Mouse (Mus musculus) midbrain, embryonic 15.5 days (tissue): Measurements from ENCODE around the gene 2010111I01Rik. TPM values are rescaled to one million over a fixed set of nuclear protein-coding genes. Genes with fewer than 3 reads are reported as not detected.
"Not testable (repeated sequence)": the region's sequence is repeated elsewhere in the genome, so short reads cannot be mapped to it uniquely, and the experiment has no call there.

ENCODE experiments used
- ATAC-seq: fragments of 200-750 bp; cut with Nextera tagmentation; replicated peaks from 2 replicates; pipeline ENCODE4 v1.8.0; 2017; ENCODE audit warnings: moderate TSS enrichment
- H3K27ac ChIP-seq: fragments of 300-500 bp; sonication (generic); 2 replicates; pipeline ENCODE4 v1.5.1; 2015; ENCODE audit warnings: mild to moderate bottlenecking, inconsistent platforms
- H3K27me3 ChIP-seq: fragments of 300-500 bp; sonication (generic); replicated peaks from 2 replicates; pipeline ENCODE4 v1.6.1; 2015; ENCODE audit warnings: inconsistent platforms
- H3K36me3 ChIP-seq: fragments of 300-500 bp; sonication (generic); replicated peaks from 2 replicates; pipeline ENCODE4 v1.6.1; 2015; ENCODE audit warnings: inconsistent platforms
- H3K4me1 ChIP-seq: fragments of 300-500 bp; sonication (generic); 2 replicates; pipeline ENCODE4 v1.6.1; 2015; ENCODE audit warnings: inconsistent platforms
- H3K4me2 ChIP-seq: fragments of 300-500 bp; sonication (generic); 2 replicates; pipeline ENCODE4 v1.6.1; 2015; ENCODE audit warnings: inconsistent platforms, mild to moderate bottlenecking, moderate library complexity
- H3K4me3 ChIP-seq: fragments of 300-500 bp; sonication (generic); 2 replicates; pipeline ENCODE4 v1.5.1; 2015; ENCODE audit warnings: mild to moderate bottlenecking, inconsistent platforms
- H3K9ac ChIP-seq: fragments of 300-500 bp; sonication (generic); 2 replicates; pipeline ENCODE4 v1.6.1; 2015; ENCODE audit warnings: mild to moderate bottlenecking, inconsistent platforms
- H3K9me3 ChIP-seq: fragments of 300-500 bp; sonication (generic); 2 replicates; pipeline ENCODE4 v1.6.1; 2016; ENCODE audit warnings: inconsistent platforms
- WGBS: fragments of 180-500 bp; shearing (Covaris S2); methylation state at CpG from one replicate; pipeline ENCODE4 v1.1.7; 2015; ENCODE audit warnings: mixed read lengths; 5-methylcytosine and 5-hydroxymethylcytosine counted together
- polyA plus RNA-seq: library from polyadenylated mRNA; unstranded; fragments of >200 nt; fragmentation: Nextera tagmentation; extraction: Ambion mirVana; gene quantifications from 2 replicates; pipeline ENCODE4 v1.2.1, GENCODE M21; 2015

Gene 2010111I01Rik
- polyA plus RNA-seq, 1 experiment from 2014 or later, result 29.0 TPM

DNA sequence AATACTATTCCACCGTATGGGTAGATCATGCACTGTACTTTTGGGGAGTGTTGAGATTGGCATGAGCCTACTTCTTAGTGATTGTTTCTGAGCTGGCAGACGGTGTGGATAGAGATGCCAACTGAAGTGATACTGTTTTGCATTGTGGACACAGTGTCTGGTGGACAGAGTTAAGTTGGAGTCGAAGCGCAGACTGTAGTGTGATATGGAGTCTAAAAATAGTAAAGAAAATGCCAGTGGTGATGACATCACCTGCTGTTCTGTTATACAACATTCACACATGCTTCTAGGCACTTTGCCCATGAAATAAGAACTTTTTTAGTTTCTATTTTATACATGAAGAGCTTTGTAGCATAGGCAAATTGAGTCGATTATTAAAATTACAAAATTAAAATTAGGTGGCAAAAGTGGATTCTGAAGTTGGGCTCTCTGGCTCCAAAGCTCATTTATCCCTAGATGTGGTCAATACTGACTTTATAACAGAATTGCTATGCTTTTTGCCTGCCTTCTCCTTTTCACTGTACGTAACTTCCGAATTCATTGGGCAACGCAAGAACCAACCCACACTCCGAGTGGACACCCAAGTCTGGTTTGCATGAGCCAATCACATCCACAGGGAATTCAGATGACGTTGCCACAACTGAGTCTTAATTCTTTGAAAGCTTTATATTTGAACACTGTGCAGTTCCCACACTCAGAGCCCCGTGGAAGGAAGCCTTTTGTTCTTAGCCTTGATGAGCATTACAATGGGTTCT is 6.0 kb downstream of the 2010111I01Rik start:
- Histone ChIP-seq H3K4me1 (peaks cover 3% of the 10 kb centered on the region), H3K9me3 (no peaks in the 10 kb centered on the region), H3K27me3 (no peaks in the 10 kb centered on the region), H3K27ac (no peak overlapping the region), H3K9ac (no peak overlapping the region), H3K4me2 (no peak overlapping the region), H3K36me3 (no peaks in the 10 kb centered on the region), H3K4me3 (no peak overlapping the region)
- WGBS, result 81% methylated on average over 11 of the region's 11 CpGs
- ATAC-seq, result no peak

DNA sequence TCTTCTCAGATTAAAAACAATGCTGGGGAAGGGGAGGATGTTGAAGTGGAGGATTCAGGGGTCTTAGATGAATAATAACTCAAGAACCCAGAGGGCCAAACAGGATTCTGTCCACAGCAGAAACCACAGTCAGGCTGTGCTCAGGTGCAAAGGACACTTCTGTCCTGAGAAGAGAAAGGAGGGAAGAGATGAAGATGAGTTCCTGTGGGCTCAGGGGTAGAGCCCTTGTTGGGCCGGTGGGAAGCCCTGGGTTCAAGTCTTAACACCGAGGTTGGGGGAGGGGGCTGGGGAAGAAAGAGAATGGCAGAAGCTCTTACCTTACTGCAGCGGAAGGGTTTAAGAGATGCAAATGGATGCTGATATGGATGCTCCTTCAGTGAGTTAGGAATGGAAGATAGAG is 7.7 kb downstream of the 2010111I01Rik start:
- H3K4me1 ChIP-seq, result no peaks in the 10 kb centered on the region
- H3K9me3 ChIP-seq, result no peaks in the 10 kb centered on the region
- ATAC-seq, result no peak
- H3K27ac ChIP-seq, result no peak overlapping the region
- H3K4me2 ChIP-seq, result no peak overlapping the region
- no peaks in the 10 kb centered on the region for H3K36me3 ChIP-seq
- WGBS, result 84% methylated on average over 3 of the region's 3 CpGs
- H3K9ac ChIP-seq, result no peak overlapping the region
- no peak overlapping the region for H3K4me3 ChIP-seq
- H3K27me3 ChIP-seq, result no peaks in the 10 kb centered on the region

DNA sequence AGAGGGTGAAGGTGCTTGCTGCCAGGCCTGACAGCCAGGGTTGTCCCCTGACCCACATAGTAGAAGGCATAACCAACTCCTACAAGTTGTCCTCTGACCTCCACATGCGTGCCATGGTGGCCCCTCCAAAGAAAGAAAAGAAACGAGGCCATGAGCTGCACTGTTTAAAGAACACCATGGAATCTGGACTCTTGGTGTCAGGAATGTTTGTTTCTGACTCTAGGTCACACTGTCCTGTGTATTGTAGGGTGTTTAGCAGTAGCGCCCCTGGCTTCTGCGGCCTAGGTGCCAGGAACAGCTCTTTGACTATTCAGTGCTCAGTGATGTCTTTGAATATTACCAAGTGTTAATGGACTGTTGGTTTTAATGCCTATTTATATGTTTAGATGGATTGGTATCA is 8.4 kb downstream of the 2010111I01Rik start:
- ATAC-seq, result no peak
- Histone ChIP-seq H3K9me3 (no peaks in the 10 kb centered on the region), H3K4me2 (no peak overlapping the region), H3K9ac (no peak overlapping the region), H3K4me3 (no peak overlapping the region), H3K4me1 (no peaks in the 10 kb centered on the region), H3K27me3 (no peaks in the 10 kb centered on the region), H3K36me3 (no peaks in the 10 kb centered on the region), H3K27ac (no peak overlapping the region)
- WGBS, result 87% methylated on average over 4 of the region's 4 CpGs

DNA sequence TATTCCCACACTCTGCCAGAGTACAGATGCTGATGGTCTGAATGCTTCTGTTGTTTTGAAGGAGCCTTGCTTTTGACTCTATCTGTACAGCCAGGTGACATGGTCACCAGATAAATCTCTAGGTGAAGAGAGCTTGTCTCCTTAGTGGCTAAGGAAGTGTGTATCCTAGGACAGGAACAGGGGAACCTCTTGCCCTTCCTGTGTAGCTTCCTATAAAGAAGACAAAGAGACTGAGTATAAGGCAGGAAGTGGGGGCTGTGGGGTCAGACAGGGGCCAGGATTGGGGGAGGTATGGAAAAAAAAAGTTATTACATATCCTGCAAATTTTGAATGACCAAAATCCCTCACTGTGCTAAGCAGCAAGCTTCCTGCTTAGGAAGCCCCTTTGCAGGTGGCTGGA is 13.4 kb downstream of the 2010111I01Rik start:
- no peak for ATAC-seq
- no peak overlapping the region for H3K9ac ChIP-seq
- H3K9me3 ChIP-seq, result no peaks in the 10 kb centered on the region
- no peak overlapping the region for H3K4me3 ChIP-seq
- no peaks in the 10 kb centered on the region for H3K27me3 ChIP-seq
- no peaks in the 10 kb centered on the region for H3K36me3 ChIP-seq
- no peak overlapping the region for H3K4me2 ChIP-seq
- no peak overlapping the region for H3K27ac ChIP-seq
- H3K4me1 ChIP-seq, result no peaks in the 10 kb centered on the region

DNA sequence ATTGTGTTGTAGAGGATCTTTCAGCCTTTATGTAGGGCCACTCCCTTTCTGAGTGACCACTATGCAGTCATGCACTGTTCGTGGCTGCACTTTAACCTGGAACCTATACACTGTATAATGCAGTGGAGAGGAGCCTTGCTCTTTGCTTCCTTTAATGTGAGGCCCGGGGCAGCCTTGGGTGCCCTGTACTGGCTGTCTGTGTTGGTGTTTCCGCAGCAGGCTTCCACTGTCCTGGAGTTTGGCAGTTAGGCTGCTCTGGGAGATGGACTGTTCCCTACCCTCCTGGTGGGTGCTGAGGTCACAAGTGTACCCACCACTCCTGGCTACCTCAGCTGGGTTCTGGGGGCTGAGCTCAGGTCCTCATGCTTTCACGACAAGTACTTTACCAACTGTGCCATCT is 14.1 kb downstream of the 2010111I01Rik start:
- Histone ChIP-seq H3K9me3 (no peaks in the 10 kb centered on the region), H3K9ac (no peak overlapping the region), H3K4me1 (no peaks in the 10 kb centered on the region), H3K36me3 (no peaks in the 10 kb centered on the region), H3K27ac (no peak overlapping the region), H3K4me3 (no peak overlapping the region), H3K4me2 (no peak overlapping the region), H3K27me3 (no peaks in the 10 kb centered on the region)
- ATAC-seq, result no peak
- 89% methylated on average over 4 of the region's 4 CpGs for whole genome bisulfite sequencing

DNA sequence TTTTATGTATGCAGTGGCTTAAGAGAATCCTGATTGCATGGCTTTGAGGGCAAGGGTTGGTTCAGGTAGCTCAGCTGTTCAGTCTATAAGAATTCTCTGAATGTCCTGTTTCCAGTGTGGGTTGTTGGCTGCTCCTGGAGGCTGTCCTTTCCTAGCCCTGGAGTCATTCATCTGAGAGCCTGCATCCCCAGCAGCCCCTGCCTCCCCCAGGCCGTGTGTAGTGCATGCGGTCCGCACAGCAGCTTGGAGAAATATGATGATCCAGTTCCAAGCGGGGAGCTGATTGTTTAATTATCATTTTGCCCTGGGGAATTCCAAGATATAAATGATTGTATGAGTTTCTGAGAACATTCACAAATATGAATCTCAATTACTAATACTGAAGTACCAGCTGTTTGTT is 14.5 kb downstream of the 2010111I01Rik start:
- H3K9me3 ChIP-seq, result no peaks in the 10 kb centered on the region
- no peak overlapping the region for H3K4me3 ChIP-seq
- no peaks in the 10 kb centered on the region for H3K27me3 ChIP-seq
- no peak overlapping the region for H3K9ac ChIP-seq
- no peaks in the 10 kb centered on the region for H3K4me1 ChIP-seq
- H3K4me2 ChIP-seq, result no peak overlapping the region
- H3K27ac ChIP-seq, result no peak overlapping the region
- H3K36me3 ChIP-seq, result no peaks in the 10 kb centered on the region
- WGBS, result 77% methylated on average over 4 of the region's 4 CpGs
- ATAC-seq, result no peak

DNA sequence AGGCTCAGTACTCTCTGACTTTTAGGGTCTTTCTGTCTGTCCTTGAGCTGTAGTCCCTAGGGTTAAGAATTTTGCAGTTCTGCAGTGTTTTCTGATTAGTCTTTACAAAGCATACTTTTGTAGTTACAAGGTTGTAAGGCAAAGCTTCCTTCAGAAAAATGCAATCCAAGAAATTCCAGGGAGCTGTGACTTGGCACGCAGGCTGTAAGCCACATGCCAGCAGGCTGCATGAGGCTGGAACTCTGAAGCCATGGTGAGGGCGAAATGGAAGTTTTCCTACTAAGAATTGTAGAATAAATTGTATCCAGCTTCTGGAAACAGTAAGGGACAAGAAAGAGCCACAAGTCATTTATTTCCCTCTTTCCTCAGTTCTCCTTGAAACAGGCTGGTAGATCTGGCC is 15.4 kb downstream of the 2010111I01Rik start:
- Histone ChIP-seq H3K9ac (no peak overlapping the region), H3K4me1 (no peaks in the 10 kb centered on the region), H3K27ac (no peak overlapping the region), H3K36me3 (no peaks in the 10 kb centered on the region), H3K27me3 (no peaks in the 10 kb centered on the region), H3K4me3 (no peak overlapping the region), H3K4me2 (no peak overlapping the region), H3K9me3 (no peaks in the 10 kb centered on the region)
- WGBS, result 80% methylated on average over 2 of the region's 2 CpGs
- no peak for ATAC-seq

DNA sequence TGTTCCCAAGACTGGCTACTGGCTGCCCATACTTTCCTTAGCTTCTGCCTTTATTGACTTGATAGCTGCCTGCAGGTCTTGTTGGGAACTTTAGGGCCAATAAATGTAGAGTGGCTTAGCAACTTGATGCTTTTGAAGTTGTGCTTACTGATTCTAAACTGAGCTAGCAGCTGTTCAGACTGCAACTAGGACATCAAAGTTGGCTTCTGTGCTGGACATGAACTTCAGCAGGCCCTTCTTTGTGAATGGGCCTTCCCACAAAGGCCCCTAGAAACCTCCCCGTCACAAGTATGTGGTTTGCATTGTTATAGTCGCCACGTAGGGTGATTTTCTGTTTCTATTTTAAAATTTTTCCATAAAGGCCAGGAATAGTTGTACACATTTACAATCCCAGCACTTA is 19.8 kb downstream of the 2010111I01Rik start:
- Histone ChIP-seq H3K9me3 (no peaks in the 10 kb centered on the region), H3K9ac (no peak overlapping the region), H3K4me1 (no peaks in the 10 kb centered on the region), H3K27me3 (no peaks in the 10 kb centered on the region), H3K4me3 (no peak overlapping the region), H3K4me2 (no peak overlapping the region), H3K36me3 (no peaks in the 10 kb centered on the region), H3K27ac (no peak overlapping the region)
- 80% methylated on average over 3 of the region's 3 CpGs for WGBS
- no peak for ATAC-seq

DNA sequence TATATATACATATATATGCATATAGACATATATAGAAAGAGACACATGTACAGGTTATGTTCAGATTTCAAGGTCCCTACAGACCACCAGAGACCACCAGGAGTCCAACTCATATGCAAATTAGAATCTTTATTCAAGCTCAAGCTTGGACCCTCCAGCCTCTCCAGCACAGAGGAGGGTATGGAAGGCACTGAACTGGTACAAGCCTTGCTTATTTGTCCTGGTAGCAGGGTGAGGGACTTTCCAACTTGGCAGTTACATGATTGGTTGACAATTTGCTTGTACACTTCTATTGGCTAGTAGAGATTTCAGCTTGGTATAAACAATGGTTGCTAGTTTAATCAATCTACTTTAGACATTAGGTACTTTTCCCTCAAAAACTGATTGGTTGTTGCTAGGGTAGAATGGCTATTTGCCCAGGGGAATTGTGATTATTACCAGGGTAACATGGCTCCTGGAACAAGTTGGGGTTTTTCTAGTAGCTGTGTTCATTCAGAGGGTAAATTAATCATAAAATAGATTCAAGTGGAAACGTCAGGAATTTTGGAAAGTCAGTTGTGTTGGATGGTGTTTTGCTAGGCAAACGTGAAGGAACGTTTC is 25.3 kb downstream of the 2010111I01Rik start:
- H3K27me3 ChIP-seq, result no peaks in the 10 kb centered on the region
- no peak overlapping the region for H3K9ac ChIP-seq
- WGBS, result 85% methylated on average over 3 of the region's 3 CpGs
- no peaks in the 10 kb centered on the region for H3K4me1 ChIP-seq
- H3K27ac ChIP-seq, result no peak overlapping the region
- no peaks in the 10 kb centered on the region for H3K9me3 ChIP-seq
- H3K4me3 ChIP-seq, result no peak overlapping the region
- no peak overlapping the region for H3K4me2 ChIP-seq
- no peak for ATAC-seq
- no peaks in the 10 kb centered on the region for H3K36me3 ChIP-seq

DNA sequence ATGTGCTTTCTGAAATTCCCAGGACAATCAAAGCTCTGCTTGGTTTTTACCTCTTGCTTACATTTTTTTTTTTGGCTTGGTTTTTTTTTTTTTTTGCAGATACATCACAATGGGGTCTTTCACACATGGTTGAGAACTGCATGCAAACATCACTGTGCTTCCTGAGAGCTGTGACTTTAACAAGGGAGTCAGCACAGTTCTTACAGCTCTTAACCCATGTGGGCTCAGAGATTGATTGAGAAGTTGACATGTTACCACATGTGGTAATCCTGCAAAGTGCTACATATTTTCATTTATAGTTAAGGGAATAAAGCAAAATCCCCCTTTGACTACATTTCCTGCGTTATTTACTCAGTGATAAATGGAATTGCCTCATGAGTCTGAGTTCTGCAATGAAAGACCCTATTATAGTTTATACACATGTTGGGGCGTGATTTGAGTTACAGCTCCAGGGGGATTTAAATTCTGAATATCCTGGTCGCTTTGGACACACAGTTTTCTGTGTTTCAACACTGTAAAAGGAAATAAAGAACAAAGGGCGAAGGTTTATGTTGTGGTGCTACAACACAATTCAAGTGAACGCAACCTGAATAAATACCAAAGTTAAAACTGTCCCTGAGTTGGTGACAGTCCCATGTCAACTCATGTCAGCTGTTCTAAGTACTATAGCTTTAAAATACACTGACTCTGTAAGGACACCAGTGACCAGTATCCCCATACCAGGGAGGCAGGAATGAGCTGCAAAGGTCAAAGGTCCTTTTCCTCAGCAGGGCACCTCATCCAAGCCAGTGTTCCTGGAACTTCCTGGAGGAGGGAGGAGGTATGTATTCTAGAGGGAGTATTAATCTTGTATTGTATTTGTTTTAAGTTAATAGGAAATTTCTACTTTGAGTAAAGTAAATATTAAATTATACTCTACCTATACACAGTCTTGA is 29.1 kb downstream of the 2010111I01Rik start:
- Histone ChIP-seq H3K27me3 (no peaks in the 10 kb centered on the region), H3K36me3 (no peaks in the 10 kb centered on the region), H3K4me1 (no peaks in the 10 kb centered on the region), H3K27ac (no peak overlapping the region), H3K4me2 (no peak overlapping the region), H3K4me3 (no peak overlapping the region), H3K9ac (no peak overlapping the region), H3K9me3 (no peaks in the 10 kb centered on the region)
- ATAC-seq, result no peak
- 85% methylated on average over 5 of the region's 5 CpGs for WGBS

DNA sequence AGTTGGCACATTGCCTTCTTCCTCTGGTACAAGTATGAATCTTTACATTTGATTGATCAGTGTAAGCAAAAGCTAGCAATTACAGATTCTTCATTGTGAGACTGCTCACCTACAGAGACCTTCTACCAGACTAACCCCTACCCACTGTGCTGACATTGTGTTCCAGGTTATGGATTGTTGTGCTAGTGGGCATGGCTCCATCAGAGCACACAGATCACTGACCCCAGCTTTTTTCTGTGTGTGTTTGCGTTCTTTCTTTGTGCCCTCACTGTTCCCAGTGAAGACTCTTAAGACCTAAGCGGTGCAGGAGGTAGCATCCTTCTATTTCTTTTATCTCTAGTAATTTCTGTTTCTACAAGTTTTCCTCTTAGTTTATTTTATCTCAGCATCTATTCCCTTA is 32.1 kb downstream of the 2010111I01Rik start:
- Histone ChIP-seq H3K4me3 (no peak overlapping the region), H3K9ac (no peak overlapping the region), H3K4me2 (no peak overlapping the region), H3K4me1 (no peaks in the 10 kb centered on the region), H3K36me3 (no peaks in the 10 kb centered on the region), H3K27me3 (no peaks in the 10 kb centered on the region), H3K27ac (no peak overlapping the region), H3K9me3 (no peaks in the 10 kb centered on the region)
- ATAC-seq, result no peak
- WGBS, result 94% methylated on average over 2 of the region's 2 CpGs

DNA sequence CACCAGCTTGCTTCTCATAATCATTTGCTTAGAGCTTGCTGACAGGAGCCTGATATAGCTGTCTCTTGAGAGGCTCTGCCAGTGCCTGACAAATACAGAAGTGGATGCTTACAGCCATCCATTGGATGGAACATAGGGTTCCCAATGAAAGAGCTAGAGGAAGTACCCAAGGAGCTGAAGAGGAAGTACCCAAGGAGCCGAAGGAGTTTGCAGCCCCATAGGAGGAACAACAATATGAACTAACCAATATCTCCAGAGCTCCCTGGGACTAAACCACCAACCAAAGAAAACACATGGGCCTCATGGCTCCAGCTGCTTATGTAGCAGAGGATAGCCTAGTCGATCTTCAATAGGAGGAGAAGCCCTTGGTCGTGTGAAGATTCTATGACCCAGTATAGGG is 42.8 kb downstream of the 2010111I01Rik start:
- ATAC-seq, result not testable (repeated sequence)

More for the DNA sequence above, 42.8 kb downstream of the 2010111I01Rik start:
- H3K27ac ChIP-seq, H3K36me3 ChIP-seq, H3K9ac ChIP-seq, H3K9me3 ChIP-seq, H3K4me3 ChIP-seq, H3K4me1 ChIP-seq, H3K27me3 ChIP-seq, H3K4me2 ChIP-seq: not testable (repeated sequence)
- WGBS, result 81% methylated on average over 3 of the region's 3 CpGs
